ENCODE assay signal across 23 mouse cellular contexts in genomic region chr9:116083300-116083699, GRCm38 (mm10).
DNase-seq lines count a peak whose midpoint lies in the region; ATAC-seq and TF ChIP-seq lines count a peak whose summit lies in the region.
"Had no signal": no experiment of that assay in that cellular context is flagged by ENCODE, and none has a peak within 500 bp of the region (broad histone marks: within the 10 kb centered on the region; RNA-seq: fewer than 3 reads in every experiment).

No protein-coding gene starts in this region.

- H3K36me3 ChIP-seq in forebrain, embryonic 13.5 days (ENCODE audit: poor library complexity, severe bottlenecking), result no peaks in the 10 kb centered on the region
- no peaks in the 10 kb centered on the region for H3K36me3 ChIP-seq in forebrain, embryonic 11.5 days (ENCODE audit: control insufficient read depth, insufficient read depth, low read length)
- 0 out of 2 replicates have a peak, but pooled peaks cover 2% of the 10 kb centered on the region for H3K36me3 ChIP-seq in liver, postnatal 0 days (replicated peaks; ENCODE audit: insufficient read depth, low read length)
- H3K36me3 ChIP-seq in liver, embryonic 12.5 days, result no peaks in the 10 kb centered on the region
- H3K36me3 ChIP-seq in forebrain, embryonic 16.5 days (ENCODE audit: control insufficient read depth, insufficient read depth), result no peaks in the 10 kb centered on the region
- H3K36me3 ChIP-seq: heart, embryonic 10.5 days; heart, embryonic 13.5 days had no signal

- no peak overlapping the region for H3K4me3 ChIP-seq in forebrain, embryonic 13.5 days
- no peak overlapping the region for H3K4me3 ChIP-seq in forebrain, embryonic 11.5 days (ENCODE audit: low read depth, low read length)
- no peak overlapping the region for H3K4me3 ChIP-seq in liver, postnatal 0 days (ENCODE audit: low read depth, low read length)
- H3K4me3 ChIP-seq in liver, embryonic 12.5 days, result no peak overlapping the region
- no peak overlapping the region for H3K4me3 ChIP-seq in bone marrow, adult 2 months (replicated peaks; ENCODE audit: control insufficient read depth, low read depth, low read length)
- H3K4me3 ChIP-seq in forebrain, embryonic 16.5 days (replicated peaks; ENCODE audit: low read length), result no peak overlapping the region
- H3K4me3 ChIP-seq: heart, adult 2 months; heart, embryonic 10.5 days; heart, embryonic 13.5 days had no signal

- H3K4me2 ChIP-seq in forebrain, embryonic 13.5 days, result no peak overlapping the region
- no peak overlapping the region for H3K4me2 ChIP-seq in forebrain, embryonic 11.5 days (ENCODE audit: low read depth, low read length, severe bottlenecking)
- no peak overlapping the region for H3K4me2 ChIP-seq in liver, postnatal 0 days (ENCODE audit: low read depth, low read length)
- H3K4me2 ChIP-seq in liver, embryonic 12.5 days, result no peak overlapping the region
- no peak overlapping the region for H3K4me2 ChIP-seq in forebrain, embryonic 16.5 days (ENCODE audit: low read length)
- H3K4me2 ChIP-seq: heart, embryonic 13.5 days; hindbrain, embryonic 14.5 days had no signal

- TF ChIP-seq EP300 in liver, postnatal 0 days (IDR thresholded peaks at IDR 0.05; ENCODE audit: low read depth), result no peak

- WGBS in forebrain, embryonic 13.5 days, result 68% methylated on average over 5 of the region's 5 CpGs
- WGBS in forebrain, embryonic 11.5 days, result 79% methylated on average over 5 of the region's 5 CpGs
- 76% methylated on average over 5 of the region's 5 CpGs for WGBS in liver, postnatal 0 days (ENCODE audit: insufficient replicate concordance)
- WGBS in liver, embryonic 12.5 days (ENCODE audit: insufficient replicate concordance), result 70% methylated on average over 5 of the region's 5 CpGs
- 66% methylated on average over 5 of the region's 5 CpGs for WGBS in bone marrow, adult 2 months
- 41% methylated on average over 5 of the region's 5 CpGs for WGBS in forebrain, embryonic 16.5 days

- no peak overlapping the region for H3K27ac ChIP-seq in forebrain, embryonic 13.5 days
- no peak overlapping the region for H3K27ac ChIP-seq in forebrain, embryonic 11.5 days (ENCODE audit: low read depth, low read length)
- H3K27ac ChIP-seq in liver, postnatal 0 days (ENCODE audit: low read depth), result peak overlapping the region; percentile 82
- no peak overlapping the region for H3K27ac ChIP-seq in liver, embryonic 12.5 days
- H3K27ac ChIP-seq in bone marrow, adult 2 months (ENCODE audit: control insufficient read depth, insufficient read depth, low read depth, low read length, poor library complexity), result peak overlapping the region; percentile 89; the same call in 1 of the 2 replicates
- H3K27ac ChIP-seq in forebrain, embryonic 16.5 days (ENCODE audit: low read length), result no peak overlapping the region
- H3K27ac ChIP-seq: heart, adult 2 months; heart, embryonic 10.5 days; heart, embryonic 13.5 days; hindbrain, postnatal 0 days had no signal

- no peaks in the 10 kb centered on the region for H3K27me3 ChIP-seq in forebrain, embryonic 13.5 days
- H3K27me3 ChIP-seq in forebrain, embryonic 11.5 days (ENCODE audit: control insufficient read depth, insufficient read depth, low read length), result no peaks in the 10 kb centered on the region
- no peaks in the 10 kb centered on the region for H3K27me3 ChIP-seq in liver, postnatal 0 days (ENCODE audit: insufficient read depth, low read length)
- no peaks in the 10 kb centered on the region for H3K27me3 ChIP-seq in liver, embryonic 12.5 days (replicated peaks)
- H3K27me3 ChIP-seq in forebrain, embryonic 16.5 days (replicated peaks; ENCODE audit: control insufficient read depth, insufficient read depth, low read length), result no peaks in the 10 kb centered on the region
- H3K27me3 ChIP-seq: heart, embryonic 13.5 days had no signal

- ATAC-seq in forebrain, embryonic 13.5 days, result peak; percentile 33; the same call in 1 of the 2 replicates
- ATAC-seq in forebrain, embryonic 11.5 days (replicated peaks; ENCODE audit: low FRiP score), result no peak
- ATAC-seq in liver, postnatal 0 days, result no peak
- no peak for ATAC-seq in liver, embryonic 12.5 days
- peak; percentile 74 for ATAC-seq in forebrain, embryonic 16.5 days
- ATAC-seq: hindbrain, postnatal 0 days; intestine, embryonic 16.5 days had no signal

- no peak overlapping the region for H3K9ac ChIP-seq in forebrain, embryonic 13.5 days
- no peak overlapping the region for H3K9ac ChIP-seq in forebrain, embryonic 11.5 days (ENCODE audit: low read length)
- H3K9ac ChIP-seq in liver, postnatal 0 days (replicated peaks), result no peak overlapping the region
- no peak overlapping the region for H3K9ac ChIP-seq in liver, embryonic 12.5 days
- H3K9ac ChIP-seq in forebrain, embryonic 16.5 days (replicated peaks; ENCODE audit: low read depth, low read length), result no peak overlapping the region
- H3K9ac ChIP-seq: heart, embryonic 13.5 days; hindbrain, embryonic 14.5 days had no signal

- DNase-seq in forebrain, embryonic 11.5 days (ENCODE audit: low spot score), result no peak
- DNase-seq in liver, postnatal 0 days, result no peak
- DNase-seq in gastrocnemius, adult 18-20 months (ENCODE audit: low spot score), result no peak
- DNase-seq in right cerebral cortex, adult 2 months (ENCODE audit: low spot score in 2 of 2), result no peak
- DNase-seq: adrenal gland, adult 8-10 months; adrenal gland, postnatal 25 days; cerebellum, adult 11-12 months; cerebellum, adult 9-10 months; cerebellum, postnatal 14 days; gastrocnemius, postnatal 10 days; gastrocnemius, postnatal 36 days; heart, adult 2 months; heart, postnatal 14 days; heart, postnatal 4 days had no signal

- no peaks in the 10 kb centered on the region for H3K9me3 ChIP-seq in forebrain, embryonic 13.5 days (replicated peaks)
- H3K9me3 ChIP-seq in forebrain, embryonic 11.5 days (ENCODE audit: control insufficient read depth, low read length), result no peaks in the 10 kb centered on the region
- no peaks in the 10 kb centered on the region for H3K9me3 ChIP-seq in liver, postnatal 0 days (ENCODE audit: low read length)
- H3K9me3 ChIP-seq in liver, embryonic 12.5 days (replicated peaks), result no peaks in the 10 kb centered on the region
- H3K9me3 ChIP-seq in forebrain, embryonic 16.5 days (ENCODE audit: control insufficient read depth, low read length), result no peaks in the 10 kb centered on the region
- H3K9me3 ChIP-seq: heart, embryonic 10.5 days; heart, embryonic 13.5 days had no signal

- no peak for TF ChIP-seq POLR2A in bone marrow, adult 2 months (IDR thresholded peaks at IDR 0.05; ENCODE audit: borderline replicate concordance, control insufficient read depth, low read depth, low read length)

- peaks cover 6% of the 10 kb centered on the region; the same call in 1 of the 2 replicates for H3K4me1 ChIP-seq in forebrain, embryonic 13.5 days
- no peaks in the 10 kb centered on the region for H3K4me1 ChIP-seq in forebrain, embryonic 11.5 days (replicated peaks; ENCODE audit: control insufficient read depth, insufficient read depth, low read length)
- H3K4me1 ChIP-seq in liver, postnatal 0 days (ENCODE audit: insufficient read depth), result peaks cover 15% of the 10 kb centered on the region; the same call in 1 of the 2 replicates
- H3K4me1 ChIP-seq in liver, embryonic 12.5 days, result no peaks in the 10 kb centered on the region
- peaks cover 10% of the 10 kb centered on the region for H3K4me1 ChIP-seq in bone marrow, adult 2 months (ENCODE audit: control insufficient read depth, insufficient read depth, low read length)
- peaks cover 8% of the 10 kb centered on the region for H3K4me1 ChIP-seq in forebrain, embryonic 16.5 days (replicated peaks; ENCODE audit: control insufficient read depth, insufficient read depth, low read length)
- H3K4me1 ChIP-seq: heart, embryonic 10.5 days; heart, embryonic 13.5 days had no signal

- no peak for TF ChIP-seq CTCF in liver, postnatal 0 days (IDR thresholded peaks at IDR 0.05; ENCODE audit: low read depth)
- TF ChIP-seq CTCF in bone marrow, adult 2 months (IDR thresholded peaks at IDR 0.05; ENCODE audit: control insufficient read depth, insufficient read depth, low read length), result no peak

Comparison
In these comparisons a context has a peak if more than half of its experiments do, and no peak if none do; other contexts are left out.
1. ATAC-seq: peak in forebrain, embryonic 13.5 days (single experiment) and forebrain, embryonic 16.5 days (single experiment); none in forebrain, embryonic 11.5 days (single experiment), liver, postnatal 0 days (single experiment) and liver, embryonic 12.5 days (single experiment).
2. H3K27ac ChIP-seq: peak in liver, postnatal 0 days (single experiment) and bone marrow, adult 2 months (single experiment); none in forebrain, embryonic 13.5 days (single experiment), forebrain, embryonic 11.5 days (single experiment), liver, embryonic 12.5 days (single experiment) and forebrain, embryonic 16.5 days (single experiment).